Mouse (Mus musculus) stomach, postnatal 0 days (tissue): ENCODE measurements around the gene Ramp1. TPM values are rescaled to one million over a fixed set of nuclear protein-coding genes. Genes with fewer than 3 reads are reported as not detected.
A peak's percentile ranks its signal among the peaks of the same experiment; 100 is the strongest.

Experiments used
- ATAC-seq: fragments of 200-750 bp; cut with Nextera tagmentation; 2 replicates; pipeline ENCODE4 v1.8.0; 2017; ENCODE audit not compliant: low FRiP score, low TSS enrichment
- DNase-seq: peaks from one replicate; pipeline ENCODE4 v3.0.0-alpha.2; 2016; ENCODE audit warnings: low spot score
- H3K27ac ChIP-seq: fragments of 300-500 bp; sonication (generic); replicated peaks from 2 replicates; pipeline ENCODE4 v1.5.1; 2014; ENCODE audit warnings: mild to moderate bottlenecking, control low read depth
- H3K27me3 ChIP-seq: fragments of 300-500 bp; sonication (generic); 2 replicates; pipeline ENCODE4 v1.6.1; 2014; ENCODE audit warnings: low read length; ENCODE audit not compliant: control insufficient read depth, insufficient read depth
- H3K36me3 ChIP-seq: fragments of 300-500 bp; sonication (generic); 2 replicates; pipeline ENCODE4 v1.6.1; 2014; ENCODE audit warnings: low read length, mixed read lengths; ENCODE audit not compliant: control insufficient read depth, insufficient read depth
- H3K4me1 ChIP-seq: fragments of 300-500 bp; sonication (generic); replicated peaks from 2 replicates; pipeline ENCODE4 v1.6.1; 2014; ENCODE audit warnings: antibody characterized with exemption; ENCODE audit not compliant: control insufficient read depth, insufficient read depth
- H3K4me2 ChIP-seq: fragments of 300-500 bp; sonication (generic); replicated peaks from 2 replicates; pipeline ENCODE4 v1.6.1; 2014; ENCODE audit warnings: low read depth, mild to moderate bottlenecking, control low read depth, moderate library complexity
- H3K4me3 ChIP-seq: fragments of 300-500 bp; sonication (generic); 2 replicates; pipeline ENCODE4 v1.5.1; 2014; ENCODE audit warnings: low read depth, low read length, control low read depth
- H3K9ac ChIP-seq: fragments of 300-500 bp; sonication (generic); 2 replicates; pipeline ENCODE4 v1.6.1; 2014; ENCODE audit warnings: mild to moderate bottlenecking, low read length, control low read depth, mixed read lengths
- H3K9me3 ChIP-seq: fragments of 300-500 bp; sonication (generic); 2 replicates; pipeline ENCODE4 v1.6.1; 2016; ENCODE audit warnings: low read length; ENCODE audit not compliant: control insufficient read depth
- CTCF ChIP-seq: IDR thresholded peaks from 2 replicates; pipeline ENCODE4 v1.5.1; 2016; ENCODE audit warnings: antibody characterized with exemption, low read depth, mild to moderate bottlenecking, moderate library complexity
- EP300 ChIP-seq: optimal IDR thresholded peaks from 2 replicates; pipeline ENCODE3; 2016; ENCODE audit warnings: antibody characterized with exemption
- WGBS: fragments of 180-500 bp; shearing (Covaris S2); extraction: QIAGEN DNeasy Blood & Tissue Kit; methylation state at CpG from one replicate; pipeline ENCODE4 v1.1.7; 2014; 5-methylcytosine and 5-hydroxymethylcytosine counted together
- polyA plus RNA-seq: library from polyadenylated mRNA; unstranded; fragments of >200 nt; fragmentation: Nextera tagmentation; extraction: Ambion mirVana; gene quantifications from 2 replicates; pipeline ENCODE4 v1.2.1, GENCODE M21; 2015

The Ramp1 gene
- 10.5 and 11.5 TPM in 2 replicates for polyA plus RNA-seq

- H3K27me3 ChIP-seq: no peaks in the 10 kb centered on the region
- peak within 1 kb of the TSS; percentile 64 for H3K9ac ChIP-seq
- no peaks in the 10 kb centered on the region for H3K9me3 ChIP-seq
- peak within 1 kb of the TSS; percentile 44 for H3K4me3 ChIP-seq
- TF ChIP-seq EP300: no peak
- H3K36me3 ChIP-seq: no peaks in the 10 kb centered on the region
- peaks cover 12% of the 10 kb centered on the region for H3K4me1 ChIP-seq
- DNase-seq (peak; percentile 67), ATAC-seq (peak; percentile 68)
- 4% methylated on average over 32 of the region's 37 CpGs for WGBS
- H3K27ac ChIP-seq: no peak within 1 kb of the TSS
- peak within 1 kb of the TSS; percentile 79 for H3K4me2 ChIP-seq
These were observed at the start of gene Ramp1 for GRCm38 (mm10) chr1:91179533-91180173. TSS of gene Ramp1 (plus strand) at chr1:91179822.

GRCm38 (mm10) chr1:91137036-91137435, 42.6 kb upstream of the Ramp1 start:
- peak; percentile 11 for DNase-seq
- Histone ChIP-seq H3K4me2 (no peak overlapping the region), H3K9me3 (no peaks in the 10 kb centered on the region), H3K4me3 (no peak overlapping the region), H3K9ac (no peak overlapping the region), H3K4me1 (no peaks in the 10 kb centered on the region), H3K27me3 (no peaks in the 10 kb centered on the region), H3K27ac (no peak overlapping the region), H3K36me3 (no peaks in the 10 kb centered on the region)
- ATAC-seq: no peak
- 79% methylated on average over 2 of the region's 2 CpGs for WGBS
- TF ChIP-seq EP300 (no peak), CTCF (no peak)

GRCm38 (mm10) chr1:91144813-91145212, 34.8 kb upstream of the Ramp1 start, which contains the start of gene Rbm44:
TSS of gene Rbm44 (plus strand) at chr1:91145089.
- no peaks in the 10 kb centered on the region for H3K4me1 ChIP-seq
- no peak for TF ChIP-seq EP300
- no peak for TF ChIP-seq CTCF
- H3K27me3 ChIP-seq: no peaks in the 10 kb centered on the region
- H3K27ac ChIP-seq: no peak within 1 kb of the TSS
- no peaks in the 10 kb centered on the region for H3K36me3 ChIP-seq
- H3K9me3 ChIP-seq: no peaks in the 10 kb centered on the region
- WGBS: 70% methylated on average over 20 of the region's 20 CpGs
- no peak within 1 kb of the TSS for H3K4me2 ChIP-seq
- no peak for DNase-seq
- H3K4me3 ChIP-seq: no peak within 1 kb of the TSS
- ATAC-seq: no peak
- H3K9ac ChIP-seq: no peak within 1 kb of the TSS

DNA sequence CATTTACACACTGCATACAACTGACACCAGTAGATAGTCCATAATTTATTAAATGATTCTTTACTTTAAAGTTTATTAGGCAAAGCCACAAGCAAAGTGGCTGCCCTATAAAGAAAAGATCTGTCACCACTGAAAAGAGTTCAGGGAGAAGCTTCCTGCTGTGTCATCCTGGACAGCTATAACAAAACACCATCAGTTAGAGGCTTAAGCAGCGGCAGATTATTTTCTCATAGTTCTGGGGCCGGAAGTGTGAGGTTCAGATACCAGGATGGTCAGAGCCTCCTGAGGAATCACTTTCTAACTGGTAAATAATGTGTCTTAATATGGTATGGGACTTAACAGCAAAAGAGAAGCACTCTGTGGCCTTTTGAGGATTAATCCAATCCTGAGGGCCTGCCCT, 28.1 kb upstream of the Ramp1 start:
- Histone ChIP-seq H3K4me1 (no peaks in the 10 kb centered on the region), H3K36me3 (no peaks in the 10 kb centered on the region), H3K9ac (no peak overlapping the region), H3K27ac (no peak overlapping the region), H3K27me3 (no peaks in the 10 kb centered on the region), H3K9me3 (no peaks in the 10 kb centered on the region), H3K4me3 (no peak overlapping the region), H3K4me2 (no peak overlapping the region)
- DNase-seq (no peak), ATAC-seq (no peak)
- no peak for TF ChIP-seq CTCF
- no peak for TF ChIP-seq EP300
- WGBS: 71% methylated on average over 2 of the region's 2 CpGs

GRCm38 (mm10) chr1:91166798-91167197, 12.8 kb upstream of the Ramp1 start:
- Histone ChIP-seq H3K9me3 (no peaks in the 10 kb centered on the region), H3K27me3 (no peaks in the 10 kb centered on the region), H3K4me2 (no peak overlapping the region), H3K27ac (no peak overlapping the region), H3K4me1 (no peaks in the 10 kb centered on the region), H3K36me3 (no peaks in the 10 kb centered on the region), H3K9ac (no peak overlapping the region), H3K4me3 (no peak overlapping the region)
- no peak for TF ChIP-seq CTCF
- TF ChIP-seq EP300: no peak
- WGBS: 85% methylated on average over 6 of the region's 6 CpGs
- ATAC-seq (no peak), DNase-seq (no peak)

DNA sequence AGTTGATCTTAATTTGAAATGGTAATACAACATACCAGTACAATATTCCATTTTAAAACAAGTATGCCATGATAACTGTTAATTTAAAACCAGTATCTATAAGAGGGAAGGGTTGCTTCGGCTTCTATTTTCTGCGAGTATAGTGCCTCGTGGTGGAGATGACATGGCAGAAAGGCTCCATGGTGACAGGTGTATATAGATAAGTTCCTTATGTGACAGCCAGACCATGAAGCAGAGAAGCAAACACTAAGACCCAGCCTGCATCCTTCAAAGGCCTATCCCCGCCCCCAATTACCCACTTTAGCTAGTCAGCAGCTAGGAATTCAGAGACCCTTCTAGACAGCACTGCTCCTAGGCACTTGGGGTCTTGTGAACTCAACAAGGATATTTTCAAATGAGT, 10.5 kb upstream of the Ramp1 start:
- Histone ChIP-seq H3K9me3 (no peaks in the 10 kb centered on the region), H3K9ac (no peak overlapping the region), H3K36me3 (no peaks in the 10 kb centered on the region), H3K27me3 (no peaks in the 10 kb centered on the region), H3K4me3 (no peak overlapping the region), H3K27ac (no peak overlapping the region), H3K4me1 (no peaks in the 10 kb centered on the region), H3K4me2 (no peak overlapping the region)
- WGBS: 79% methylated on average over 4 of the region's 4 CpGs
- no peak for DNase-seq
- TF ChIP-seq CTCF (no peak), EP300 (no peak)
- no peak for ATAC-seq
